Mouse (Mus musculus) frontal cortex, postnatal 25 days (tissue): Measurements from ENCODE around the gene Asphd2.
A peak's percentile ranks its signal among the peaks of the same experiment; 100 is the strongest.
"Not testable (repeated sequence)": the region's sequence is repeated elsewhere in the genome, so short reads cannot be mapped to it uniquely, and the experiment has no call there.

Experiments used
- DNase-seq, 2 experiments: peaks; one replicate each; pipeline ENCODE4 v3.0.0; 2022; ENCODE audit warnings: low spot score in 2 of 2

Asphd2 gene

DNA sequence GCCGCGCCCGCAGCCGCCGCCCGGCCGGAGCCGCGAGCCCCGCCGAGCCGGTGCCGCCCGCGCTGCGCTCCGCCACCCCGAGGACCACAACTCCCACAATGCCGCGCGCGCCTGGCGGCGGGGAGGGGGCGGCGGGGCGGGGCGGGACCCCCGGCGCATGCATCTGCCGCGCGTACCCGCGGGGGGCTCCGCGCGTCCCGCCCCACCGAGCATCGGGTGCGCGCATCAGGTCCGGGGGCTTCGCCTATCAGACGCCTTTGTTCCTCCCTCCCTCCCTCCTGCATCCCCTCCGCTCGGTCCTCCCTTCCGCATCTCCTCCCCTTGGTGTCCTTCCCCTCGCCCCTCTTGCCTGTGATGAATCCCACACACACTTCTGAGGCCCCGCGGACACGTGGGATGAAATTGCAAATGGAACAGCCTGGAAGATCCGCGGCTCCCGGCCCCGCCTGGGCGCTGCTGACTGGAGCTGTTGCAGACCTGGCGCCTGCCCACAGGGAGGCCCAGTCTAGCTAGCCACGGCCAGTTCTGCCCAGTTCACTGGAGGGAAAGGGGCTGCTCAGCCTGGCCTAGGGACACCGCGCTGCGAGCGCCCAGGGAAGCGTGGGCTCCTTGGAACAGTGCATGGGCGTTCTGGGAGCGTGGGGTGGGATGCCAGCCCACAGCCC lies at the start of gene Asphd2:
TSS of gene Asphd2 (minus strand) at position 88 of the 665 bp plus-strand sequence.
- peak; percentile 73 to 75 for DNase-seq

DNA sequence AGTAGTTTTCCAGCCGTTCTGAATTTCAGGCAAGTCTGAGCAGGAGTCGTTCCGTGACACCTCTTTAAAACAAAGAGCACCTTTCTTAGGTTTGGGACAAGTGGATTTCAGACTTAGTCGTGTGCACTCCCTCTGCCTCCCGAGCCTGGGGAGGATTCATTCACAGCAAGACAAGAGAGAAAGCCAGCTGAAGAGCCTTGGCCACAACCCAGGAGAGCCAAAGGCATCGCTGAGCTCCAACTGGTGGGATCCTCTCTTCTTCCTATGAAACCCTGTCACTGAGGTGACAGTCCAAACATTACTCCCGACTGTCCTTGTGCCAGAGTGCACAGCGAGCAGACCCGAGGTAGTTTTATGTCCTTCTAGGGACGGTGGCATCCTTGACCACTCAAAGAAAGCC lies 43.9 kb upstream of the Asphd2 start:
- DNase-seq, result no peak

DNA sequence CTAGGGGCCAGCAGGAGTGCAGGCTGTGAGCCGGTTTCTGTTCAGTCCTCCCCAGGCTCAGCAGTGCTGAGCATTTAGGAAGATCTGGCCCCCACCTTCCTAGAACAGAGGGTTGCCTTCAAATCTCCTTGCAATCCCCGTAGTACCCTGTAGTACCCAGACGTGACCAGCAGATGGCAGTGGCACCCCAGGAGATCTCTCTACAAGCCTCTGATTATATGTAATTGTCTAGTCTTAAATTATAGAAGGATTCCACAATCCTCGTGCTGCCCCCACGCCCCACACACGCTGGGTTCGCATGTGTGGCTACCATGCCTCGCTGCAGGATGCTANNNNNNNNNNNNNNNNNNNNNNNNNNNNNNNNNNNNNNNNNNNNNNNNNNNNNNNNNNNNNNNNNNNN lies 38.3 kb upstream of the Asphd2 start:
- peak; percentile 82 to 89 for DNase-seq

DNA sequence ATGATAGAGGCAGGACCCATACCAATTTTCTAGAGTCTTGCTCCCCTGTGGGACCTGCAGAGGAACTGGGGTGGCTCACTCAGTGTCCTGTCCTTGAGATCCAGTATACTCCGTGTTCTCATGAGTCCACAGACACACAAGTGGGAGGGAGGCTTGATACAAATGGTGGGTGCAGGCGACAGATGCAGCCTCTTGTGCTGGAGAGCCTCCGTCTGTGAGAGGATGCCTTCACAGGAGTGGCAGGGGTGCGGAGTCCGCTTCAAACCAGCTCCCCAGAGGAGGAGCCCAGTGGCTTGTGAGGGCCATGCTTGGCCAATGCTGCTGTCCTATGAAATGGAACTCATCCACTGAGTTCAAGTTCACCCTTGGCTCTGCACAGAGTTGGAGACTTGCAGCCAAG lies 37.4 kb upstream of the Asphd2 start:
- DNase-seq, result no peak

DNA sequence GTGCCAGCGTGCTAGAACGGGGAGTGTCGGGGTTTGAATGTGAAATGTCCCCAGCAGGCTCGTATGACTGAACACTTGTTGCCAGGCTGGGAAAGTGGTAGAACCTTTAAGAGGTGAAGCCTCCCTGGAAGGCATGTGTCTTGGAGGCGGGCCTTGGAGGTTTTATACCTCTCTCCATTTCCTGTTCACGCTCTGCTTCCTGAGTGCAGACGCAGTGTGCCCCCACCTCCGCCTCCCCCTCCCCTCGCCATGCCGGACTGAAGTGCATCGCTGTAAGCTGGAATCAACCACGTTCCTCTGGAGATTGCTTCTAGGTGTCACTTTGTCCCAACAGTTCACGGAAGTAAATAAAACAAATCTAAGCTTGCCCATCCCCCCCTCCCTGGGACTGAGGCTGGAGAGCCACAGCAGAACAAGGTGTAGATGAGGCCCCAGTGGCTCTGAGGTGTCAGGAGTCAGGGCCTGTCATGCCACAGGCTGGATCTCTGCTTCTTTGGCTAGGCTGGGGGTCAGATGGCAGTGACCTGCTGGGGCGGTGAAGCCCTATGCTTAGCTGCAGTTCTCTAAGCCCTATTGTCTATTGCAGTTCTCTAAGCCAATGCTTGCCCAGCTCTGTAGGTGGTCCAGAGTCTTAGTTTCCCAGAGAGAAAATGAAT lies 36.6 kb upstream of the Asphd2 start:
- no peak for DNase-seq

DNA sequence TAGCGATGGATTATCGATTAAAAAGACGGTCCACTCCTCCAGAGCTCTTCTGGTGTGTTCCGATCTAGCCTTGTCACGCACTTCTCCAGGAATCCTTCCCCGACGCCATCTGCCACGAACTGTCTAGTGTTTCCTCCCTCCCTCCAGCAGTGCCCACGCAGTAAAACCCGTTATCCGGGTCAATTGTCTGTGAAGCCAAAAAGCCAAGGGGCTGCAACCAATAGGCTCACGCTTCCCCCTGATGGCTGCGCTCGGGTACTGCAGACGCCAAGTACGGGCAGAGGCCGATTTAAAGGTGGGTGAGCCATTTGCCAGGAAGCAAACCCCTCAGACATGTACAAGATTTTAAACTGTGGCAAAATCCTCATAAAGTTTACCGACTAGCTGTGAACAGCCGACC lies 34.3 kb upstream of the Asphd2 start:
- DNase-seq, result peak; percentile 58 to 64

DNA sequence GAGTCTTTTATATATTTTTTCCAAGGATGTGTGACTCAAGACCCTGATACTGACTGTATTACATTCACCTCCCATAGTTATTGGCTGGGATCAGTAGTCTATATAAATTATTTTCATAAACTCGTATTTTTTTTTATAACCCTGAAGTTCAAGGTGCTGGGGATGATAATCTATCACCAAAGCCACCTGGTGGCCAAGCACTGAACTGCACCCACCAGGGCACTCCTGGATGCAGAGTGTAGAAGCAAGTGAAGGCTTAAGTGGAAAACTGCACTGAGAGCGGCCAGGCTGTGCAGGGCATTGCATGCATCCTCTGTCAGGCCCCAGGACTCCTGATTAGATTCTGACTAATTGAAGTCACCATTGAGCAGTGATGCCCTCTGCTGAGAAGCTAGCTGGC lies 32.6 kb upstream of the Asphd2 start:
- peak; percentile 54 to 71 for DNase-seq

DNA sequence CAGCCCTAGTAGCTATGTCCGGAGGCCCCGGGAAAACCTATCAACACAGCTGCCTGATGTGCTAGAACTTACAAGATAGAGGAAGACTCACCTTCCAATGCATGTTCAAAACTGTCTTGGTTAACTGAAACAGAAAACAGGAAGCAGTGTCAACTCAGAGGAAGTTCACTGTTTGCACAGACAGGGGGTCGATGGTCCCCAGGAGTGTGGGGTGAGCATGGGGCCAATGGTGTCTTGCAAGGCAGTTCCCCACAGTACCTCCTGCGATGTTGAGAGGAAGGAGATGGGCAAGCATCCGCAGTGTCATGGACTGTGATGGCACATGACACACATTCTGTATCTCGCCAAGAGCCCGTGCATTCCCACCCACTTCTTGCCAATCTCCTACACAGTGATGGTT lies 32.0 kb upstream of the Asphd2 start:
- DNase-seq, result no peak

DNA sequence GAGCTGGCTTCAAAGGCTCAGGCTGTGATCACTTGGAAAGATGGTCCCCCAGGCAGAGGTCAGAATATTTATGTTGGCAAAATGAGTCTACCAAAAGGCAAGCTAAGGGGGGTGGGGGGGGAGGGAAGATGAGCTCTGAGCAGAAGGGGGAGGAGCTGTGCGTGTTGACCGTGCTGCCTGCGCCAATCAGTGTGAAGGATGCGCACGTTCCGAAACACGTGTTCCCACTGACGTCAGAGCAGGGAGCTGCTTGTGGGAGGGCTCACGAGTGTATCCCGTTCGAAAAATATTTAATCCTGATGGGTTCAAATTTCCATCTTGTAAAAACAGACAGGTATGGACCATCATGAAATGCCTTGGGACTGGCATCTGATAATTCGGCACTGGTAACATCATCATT lies 24.9 kb upstream of the Asphd2 start:
- DNase-seq, result no peak

DNA sequence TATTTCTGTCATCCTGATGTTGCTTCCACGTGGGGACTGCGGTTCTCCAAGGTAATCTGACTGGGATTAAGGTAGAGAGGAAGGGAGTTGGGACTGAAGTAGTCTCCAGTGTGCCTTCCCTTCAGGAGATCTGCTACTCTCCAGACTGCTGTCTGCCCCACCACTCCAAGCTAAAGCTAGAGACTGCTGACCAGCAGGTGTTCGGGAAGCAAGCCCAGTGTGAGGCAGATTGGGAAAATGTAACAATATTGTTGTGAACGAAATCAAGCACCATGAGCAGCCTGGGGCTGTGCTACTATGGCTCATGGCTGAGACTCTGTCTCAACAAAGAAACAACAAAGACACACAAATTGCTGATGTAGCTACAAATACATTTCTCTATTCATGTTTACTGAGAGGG lies 23.4 kb upstream of the Asphd2 start:
- no peak for DNase-seq

DNA sequence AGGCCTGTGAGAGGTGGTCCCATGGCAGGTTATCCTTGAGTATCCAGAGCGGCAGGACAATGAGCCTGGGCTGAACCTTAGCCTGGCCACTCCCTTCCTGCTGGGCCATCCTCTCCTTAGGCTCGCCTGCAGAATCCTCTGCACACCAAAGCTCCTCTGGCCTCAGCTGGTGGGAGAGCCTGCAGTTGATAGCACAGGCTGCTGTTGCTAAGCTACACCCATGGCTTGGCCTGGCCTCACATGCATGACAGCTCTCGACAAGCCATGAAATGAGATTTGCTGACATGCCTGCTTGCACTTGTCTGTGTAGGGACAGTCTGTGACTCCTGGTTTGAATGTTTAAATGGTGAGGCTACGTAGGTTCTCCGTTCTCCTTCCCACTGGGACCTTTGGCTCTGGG lies 22.0 kb upstream of the Asphd2 start:
- no peak for DNase-seq

DNA sequence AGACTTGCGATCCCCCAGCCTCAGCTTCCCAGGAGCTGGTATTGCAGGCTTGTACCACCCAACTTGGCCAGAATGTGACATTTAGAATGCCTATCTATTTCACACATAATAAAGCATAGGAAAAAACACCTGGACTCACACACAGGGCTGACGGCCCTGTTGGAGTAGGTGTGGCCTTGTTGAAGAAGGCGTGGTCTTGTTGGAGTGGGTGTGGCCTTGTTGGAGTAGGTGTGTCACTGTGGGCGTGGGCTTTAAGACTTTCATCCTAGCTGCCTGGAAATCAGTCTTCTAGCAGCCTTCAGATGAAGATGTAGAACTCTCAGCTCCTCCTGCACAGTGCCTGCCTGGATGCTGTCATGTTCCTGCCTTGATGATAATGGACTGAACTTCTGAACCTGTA lies 18.1 kb upstream of the Asphd2 start:
- not testable (repeated sequence) for DNase-seq

DNA sequence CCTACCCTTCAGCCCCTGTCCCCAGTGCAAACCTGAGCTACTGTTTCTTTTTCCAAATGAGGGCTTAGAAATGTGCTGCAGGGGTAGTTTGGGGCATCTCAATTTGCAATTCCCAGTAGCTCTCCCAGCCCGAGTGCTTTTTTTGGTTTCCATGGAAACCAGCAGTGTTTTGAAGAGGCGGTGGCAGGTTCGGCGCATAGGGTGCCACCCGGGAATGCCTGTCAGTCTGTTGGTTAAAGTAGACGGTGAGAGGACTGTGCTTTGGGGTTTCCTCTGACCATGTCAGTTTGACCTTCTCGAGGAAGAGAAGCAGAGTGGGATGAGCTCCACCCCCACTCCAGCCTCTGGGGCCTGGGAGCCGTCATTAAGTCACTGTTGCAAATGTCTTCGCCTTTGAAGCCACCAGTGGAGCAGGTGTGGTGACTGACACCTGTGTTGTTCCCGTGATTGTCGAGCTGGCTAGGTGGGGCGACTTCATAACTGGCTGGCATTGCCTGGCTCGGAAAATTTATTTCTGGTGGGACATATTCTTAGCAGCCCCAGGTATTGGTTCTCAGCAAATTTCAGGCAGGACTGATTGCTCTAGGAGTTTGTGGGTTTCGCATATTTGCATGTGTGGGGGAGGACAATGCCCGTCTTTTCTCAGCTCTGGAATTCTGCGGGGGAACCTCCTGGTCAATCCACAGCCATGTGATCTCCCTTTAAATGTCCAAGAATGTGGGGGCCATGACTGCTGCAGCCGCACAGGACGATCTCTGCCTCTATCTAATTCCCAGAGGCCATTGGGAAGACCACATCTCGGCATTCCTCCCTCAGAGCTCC lies 17.1 kb upstream of the Asphd2 start:
- DNase-seq, result no peak

DNA sequence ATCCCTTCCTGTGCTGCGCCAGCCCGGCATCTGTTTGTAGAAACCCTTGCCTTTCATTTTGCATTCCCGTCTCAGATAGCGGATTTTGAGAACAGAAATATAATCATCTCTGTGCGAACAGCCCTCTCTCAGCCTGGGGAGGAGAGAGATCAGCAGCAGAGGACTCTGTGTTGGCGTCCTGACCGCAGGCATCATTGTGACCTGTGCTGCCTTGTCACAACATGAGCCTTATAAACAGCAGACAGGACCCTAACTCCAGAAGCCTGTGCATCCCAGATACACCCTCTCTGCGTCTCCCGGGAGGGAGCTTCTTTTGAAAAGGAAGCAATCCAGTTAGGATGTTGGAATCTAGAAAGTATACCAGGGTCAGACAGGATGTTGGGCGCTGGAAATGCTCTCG lies 16.4 kb upstream of the Asphd2 start:
- DNase-seq, result no peak

DNA sequence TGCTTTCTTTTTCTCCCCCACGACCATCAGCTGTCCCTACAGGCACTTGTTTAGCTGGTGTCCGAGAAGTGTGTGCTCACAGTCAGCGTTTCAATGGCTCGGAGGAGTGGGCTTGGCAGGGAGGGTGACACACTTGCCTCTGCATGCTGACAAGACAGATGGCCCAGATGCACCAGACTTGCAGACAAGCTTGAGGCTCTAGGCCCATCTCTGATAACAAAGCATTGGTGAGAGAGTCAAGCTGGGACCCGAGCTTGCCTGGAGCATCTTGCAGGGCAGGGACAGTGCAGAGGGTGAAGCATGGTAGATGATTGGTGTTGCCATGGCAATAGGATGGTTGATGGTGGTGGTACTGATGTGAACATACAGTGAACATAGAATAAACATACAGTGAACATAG lies 14.6 kb upstream of the Asphd2 start:
- DNase-seq, result no peak

DNA sequence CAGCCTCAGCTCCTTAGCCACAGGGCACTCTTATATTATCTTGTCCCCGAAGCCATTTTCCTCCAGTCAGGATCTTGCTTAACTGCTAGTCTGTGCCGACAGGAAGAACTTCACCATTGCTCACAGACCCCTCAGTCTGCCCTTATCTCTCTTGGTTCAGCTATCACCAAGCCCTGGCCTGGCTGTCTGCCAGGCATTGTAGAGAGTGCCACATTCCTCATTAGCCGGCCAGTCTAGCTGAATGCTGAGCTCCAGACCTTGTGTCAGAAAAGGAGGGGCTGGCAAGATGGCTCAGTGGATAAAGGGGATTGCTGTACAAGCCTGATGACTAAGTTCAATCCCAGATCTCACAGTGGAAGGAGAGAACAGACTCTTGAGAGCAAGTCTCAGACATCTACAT lies 11.4 kb upstream of the Asphd2 start:
- no peak for DNase-seq

DNA sequence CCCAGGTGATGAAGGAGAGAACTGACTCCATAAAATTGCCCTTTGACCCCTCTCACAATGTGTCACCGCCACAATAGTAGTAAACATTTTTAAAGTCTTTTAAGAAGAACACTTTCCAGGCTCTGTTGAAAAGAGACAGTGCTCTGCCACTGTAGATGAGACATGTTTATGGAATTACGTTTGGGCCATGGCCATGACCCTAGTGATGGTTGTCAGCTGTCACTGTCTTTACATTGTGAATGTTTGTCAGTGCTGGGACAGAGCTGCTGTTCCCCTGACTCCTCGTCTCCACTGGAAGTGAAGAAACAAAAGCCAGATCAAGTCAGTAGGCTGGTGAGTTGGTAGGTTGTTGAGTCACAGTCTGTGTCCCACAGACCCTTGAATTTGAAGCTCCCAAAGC lies 7.8 kb upstream of the Asphd2 start:
- no peak for DNase-seq

DNA sequence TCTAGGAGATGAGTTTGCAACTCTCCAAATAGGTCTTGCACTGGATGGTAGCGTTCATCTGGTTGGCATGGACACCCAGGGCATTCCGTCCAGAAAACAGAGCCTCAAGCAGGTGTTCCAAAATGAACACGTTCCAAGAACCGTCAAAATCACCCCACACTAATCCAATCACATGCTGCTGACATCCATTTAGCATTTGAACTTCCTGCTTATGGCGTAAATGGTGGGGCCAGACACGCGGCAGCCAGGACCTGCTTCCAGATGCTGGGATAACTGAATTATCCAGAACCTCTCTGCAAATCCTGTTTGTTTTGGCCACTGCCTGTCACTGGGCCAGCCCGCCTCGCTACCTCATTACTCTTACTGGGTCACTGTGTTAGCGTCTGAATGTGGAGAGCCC lies 4.6 kb upstream of the Asphd2 start:
- no peak for DNase-seq

DNA sequence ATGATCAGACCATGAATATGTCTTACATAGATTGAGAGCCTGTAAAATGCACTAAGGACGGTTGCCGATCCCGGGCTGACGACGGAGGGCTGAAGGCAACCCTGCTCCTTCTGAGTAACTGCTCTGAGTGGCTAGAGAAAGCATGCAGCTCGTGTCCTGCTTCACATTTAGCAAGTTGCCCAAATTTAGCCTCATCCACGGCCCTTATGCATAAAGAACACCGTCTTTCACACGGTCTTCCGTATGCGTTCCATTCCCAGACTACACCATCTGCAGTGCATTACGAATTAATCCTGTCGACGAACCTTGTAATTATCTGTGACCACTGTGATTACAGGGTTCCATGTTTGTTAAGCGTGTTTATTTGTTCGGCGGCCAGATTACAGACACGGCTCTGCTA lies 1.4 kb upstream of the Asphd2 start:
- no peak for DNase-seq

DNA sequence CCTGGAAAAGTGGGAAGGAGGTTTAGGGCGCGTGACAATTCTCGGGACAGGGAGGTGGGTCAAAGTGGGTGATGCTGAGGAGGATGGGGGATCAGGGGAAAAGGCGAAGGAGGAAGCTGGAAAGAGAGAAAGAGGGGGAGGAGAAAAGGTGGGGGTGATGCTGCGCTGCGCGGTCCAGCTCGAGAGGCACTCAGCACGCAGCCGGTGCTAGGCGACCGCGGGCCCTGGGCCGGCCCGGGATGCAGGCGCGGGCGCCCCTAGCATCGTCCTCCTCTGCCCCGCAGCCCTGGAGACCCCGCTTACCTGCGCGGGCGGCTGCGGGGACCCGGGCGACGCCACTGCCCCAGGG lies 277 bp downstream of the Asphd2 start:
- no peak for DNase-seq

DNA sequence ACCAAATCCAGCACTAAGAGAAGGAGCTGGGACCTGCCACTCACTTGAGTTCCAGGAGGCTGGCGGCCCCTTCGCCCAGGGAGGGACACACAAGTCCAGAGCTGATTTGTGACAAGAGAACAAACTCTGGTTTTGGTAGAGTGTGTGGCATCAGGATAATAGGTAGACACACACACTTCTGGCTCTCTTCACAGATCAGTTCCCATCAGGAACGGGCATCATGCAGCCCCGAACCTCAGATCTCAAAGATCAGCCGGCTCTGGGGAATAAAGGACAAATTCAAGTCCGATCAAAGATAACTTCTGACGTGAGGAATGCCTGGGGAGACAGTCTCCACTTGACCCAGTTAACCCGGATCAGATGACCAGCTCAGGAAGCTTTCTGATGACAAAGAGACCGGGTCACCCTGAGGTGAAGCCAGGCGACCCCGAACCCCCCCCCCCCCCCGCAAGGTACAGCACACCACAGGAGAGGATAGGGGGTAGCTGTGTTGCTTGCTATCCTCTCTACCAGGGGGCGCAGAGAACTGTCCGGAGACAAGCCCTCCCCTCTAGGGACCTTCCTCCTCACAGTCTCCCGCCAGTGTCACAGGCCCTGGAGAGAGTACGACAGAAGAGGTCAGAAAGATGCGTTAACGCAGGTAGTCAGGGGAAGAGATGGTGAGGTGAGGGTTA lies 788 bp downstream of the Asphd2 start:
- DNase-seq, result no peak

DNA sequence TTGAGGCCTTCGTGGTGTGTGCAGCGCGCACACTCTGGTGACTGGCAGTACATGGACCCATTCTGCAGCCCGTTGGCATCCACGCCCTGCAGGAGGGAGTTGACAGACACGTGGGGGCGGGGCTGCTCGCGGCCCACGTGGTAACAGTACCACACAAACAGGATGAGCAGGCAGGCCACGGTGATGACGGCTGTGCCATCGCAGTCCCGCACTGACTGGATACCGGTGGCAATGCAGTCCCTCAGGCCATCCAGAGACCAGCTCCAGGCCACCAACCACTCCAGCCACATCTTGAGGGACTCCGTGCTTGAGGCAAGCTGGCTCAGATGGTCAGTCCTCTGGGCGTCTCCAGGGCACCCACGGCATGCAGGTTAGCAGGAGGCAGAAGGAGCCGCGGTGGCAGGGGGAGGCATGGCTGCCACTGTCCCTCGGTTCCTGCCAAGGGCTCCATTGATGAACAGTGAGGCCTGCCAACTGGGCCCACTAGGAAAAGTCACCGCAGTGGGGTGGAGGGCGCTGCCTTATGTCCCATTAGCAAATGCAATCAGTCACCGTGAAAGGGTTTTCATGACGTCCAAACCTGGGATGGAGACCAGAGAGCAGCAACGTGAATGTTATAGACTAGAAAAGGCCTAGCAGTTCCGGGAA lies 2.9 kb downstream of the Asphd2 start:
- DNase-seq, result no peak
